Comparison of ENCODE assay signal across 24 mouse cellular contexts in the genomic region with DNA sequence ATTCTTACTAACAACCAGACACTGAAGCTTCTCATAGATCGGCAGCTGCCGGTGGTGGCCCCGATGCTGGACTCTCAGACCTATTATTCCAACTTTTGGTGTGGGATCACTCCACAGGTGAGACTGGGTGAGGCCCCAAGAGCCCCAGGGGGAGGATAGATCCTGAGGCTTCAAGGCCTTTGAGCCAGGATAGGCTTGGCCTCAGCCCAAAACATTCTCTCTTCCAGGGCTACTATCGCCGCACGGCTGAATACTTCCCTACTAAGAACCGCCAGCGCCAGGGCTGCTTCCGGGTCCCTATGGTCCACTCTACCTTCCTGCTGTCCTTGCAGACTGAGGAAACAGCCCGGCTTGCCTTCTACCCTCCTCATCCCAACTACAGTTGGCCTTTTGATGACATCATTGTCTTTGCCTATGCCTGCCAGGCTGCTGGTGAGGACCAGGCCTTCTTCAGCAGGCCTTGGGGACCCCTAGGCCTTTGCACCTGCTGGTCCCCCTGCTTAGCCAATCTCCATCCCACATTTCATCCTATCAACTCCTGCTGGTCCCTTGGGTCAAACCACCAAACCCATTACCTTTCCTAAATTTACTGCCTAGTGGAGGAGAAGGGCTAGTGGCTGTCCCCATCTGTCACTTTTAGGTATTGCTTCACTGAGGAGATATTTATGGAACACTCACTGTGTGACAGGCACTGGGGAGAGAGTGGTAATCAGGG. TPM values are rescaled to one million over a fixed set of nuclear protein-coding genes. Genes with fewer than 3 reads are reported as not detected.
DNase-seq lines count a peak whose midpoint lies in the region; TF ChIP-seq lines count a peak whose summit lies in the region.
"Had no signal": no experiment of that assay in that cellular context is flagged by ENCODE, and none has a peak within 500 bp of the region (broad histone marks: within the 10 kb centered on the region; RNA-seq: fewer than 3 reads in every experiment).

No protein-coding gene starts in this region.

- WGBS in cerebellum, adult 2 months, result 22% methylated on average over 10 of the region's 10 CpGs

- H3K27ac ChIP-seq in layer of hippocampus, adult 2 months, result peak overlapping the region; percentile 46; the same call in 1 of the 2 replicates
- peak overlapping the region; percentile 94 for H3K27ac ChIP-seq in cerebellum, adult 2 months (ENCODE audit: insufficient read depth, low read length)
- H3K27ac ChIP-seq: embryonic facial prominence, embryonic 13.5 days; forebrain, embryonic 12.5 days; hindbrain, embryonic 12.5 days; neural tube, embryonic 13.5 days had no signal

- H3K27me3 ChIP-seq in cerebellum, adult 2 months (ENCODE audit: control insufficient read depth, insufficient read depth, low read length), result no peaks in the 10 kb centered on the region
- H3K27me3 ChIP-seq: embryonic facial prominence, embryonic 13.5 days; heart, embryonic 12.5 days; hindbrain, embryonic 12.5 days; megakaryocyte, embryonic 14.5 days; neural tube, embryonic 13.5 days had no signal

- TF ChIP-seq CTCF in layer of hippocampus, adult 2 months (conservative IDR thresholded peaks at IDR 0.05), result 0 out of 2 replicates have a peak, but pooled peaks have one; percentile 8
- TF ChIP-seq CTCF in cerebellum, adult 2 months (IDR thresholded peaks at IDR 0.05; ENCODE audit: borderline replicate concordance, insufficient read depth, low read depth, low read length), result peak; percentile 8; the same call in 1 of the 2 replicates

- peak; percentile 32 for DNase-seq in adrenal gland, adult 2 months
- DNase-seq in adrenal gland, postnatal 4 days (ENCODE audit: low spot score in 2 of 2), result no peak
- DNase-seq in layer of hippocampus, adult 2 months (ENCODE audit: low spot score in 2 of 2), result no peak
- DNase-seq in layer of hippocampus, postnatal 10 days (ENCODE audit: low spot score in 2 of 2), result no peak
- DNase-seq in cerebellum, adult 2 months, result peak; percentile 76 to 80
- peak; percentile 75 to 81 for DNase-seq in cerebellum, postnatal 25 days
- DNase-seq in B cell, adult 2 months, result no peak
- no peak for DNase-seq in heart, postnatal 14 days
- DNase-seq: embryo, embryonic 11 days; gastrocnemius, postnatal 25 days; heart, adult 18-20 months; heart, postnatal 10 days; kidney, adult 2 months; kidney, postnatal 14 days; lung, adult 2 months; midbrain, embryonic 14.5 days; thymus, postnatal 14 days had no signal

- peaks cover 40% of the 10 kb centered on the region for H3K4me1 ChIP-seq in cerebellum, adult 2 months (ENCODE audit: control insufficient read depth, insufficient read depth, low read length)

- intact Hi-C loops in heart, postnatal 14 days (cut with DNase I), result no loop called here

- H3K4me3 ChIP-seq in layer of hippocampus, adult 2 months, result no peak overlapping the region
- no peak overlapping the region for H3K4me3 ChIP-seq in cerebellum, adult 2 months (replicated peaks; ENCODE audit: insufficient read depth, low read depth, low read length)
- H3K4me3 ChIP-seq: embryonic facial prominence, embryonic 13.5 days; forebrain, embryonic 12.5 days; heart, embryonic 12.5 days; hindbrain, embryonic 12.5 days; myocyte; neural tube, embryonic 13.5 days had no signal

- no peak for TF ChIP-seq POLR2A in cerebellum, adult 2 months (IDR thresholded peaks at IDR 0.05; ENCODE audit: borderline replicate concordance, insufficient read depth, low read length)

RNA-seq across cellular contexts. Expression of gene Cercam, which starts 3.8 kb away (rescaled TPM):
- 10 to 100 TPM in 1 of 2 experiments, 1 to 10 TPM in 1; 5.3 to 19.1 TPM for total RNA-seq in adrenal gland, adult 2 months (2021)
- 25.3 and 26.6 TPM in 2 replicates for polyA plus RNA-seq in adrenal gland, adult 2 months (2012; rRNA removed)
- total RNA-seq in adrenal gland, postnatal 4 days (2021), result 10 to 100 TPM; 28.3 to 34.4 TPM
- 1 to 10 TPM; 7.9 to 10.0 TPM for total RNA-seq in layer of hippocampus, adult 2 months (2021)
- 10 to 100 TPM; 11.9 to 15.0 TPM for total RNA-seq in layer of hippocampus, postnatal 10 days (2021)
- polyA plus RNA-seq in cerebellum, adult 2 months (2012; rRNA removed), result 30.4 and 38.2 TPM in 2 replicates
- total RNA-seq in heart, postnatal 14 days (2021), result 10 to 100 TPM in 1 of 2 experiments, 1 to 10 TPM in 1; 9.3 to 10.3 TPM

RNA-seq across cellular contexts. Expression of gene Odf2, which starts 16.3 kb away (rescaled TPM):
- total RNA-seq in adrenal gland, adult 2 months (2021), result 10 to 100 TPM; 32.8 to 35.7 TPM
- 27.8 and 29.6 TPM in 2 replicates for polyA plus RNA-seq in adrenal gland, adult 2 months (2012; rRNA removed)
- total RNA-seq in adrenal gland, postnatal 4 days (2021), result 10 to 100 TPM; 80.0 to 82.1 TPM
- 100 to 1,000 TPM; 113 to 127 TPM for total RNA-seq in layer of hippocampus, adult 2 months (2021)
- total RNA-seq in layer of hippocampus, postnatal 10 days (2021), result 100 to 1,000 TPM; 105 to 119 TPM
- 264 and 287 TPM in 2 replicates for polyA plus RNA-seq in cerebellum, adult 2 months (2012; rRNA removed)
- 10 to 100 TPM; 24.5 to 29.1 TPM for total RNA-seq in heart, postnatal 14 days (2021)

RNA-seq across cellular contexts. Expression of gene Urm1, which starts 52.9 kb away (rescaled TPM):
- 10 to 100 TPM; 34.0 to 42.8 TPM for total RNA-seq in adrenal gland, adult 2 months (2021)
- polyA plus RNA-seq in adrenal gland, adult 2 months (2012; rRNA removed), result 58.9 and 62.1 TPM in 2 replicates
- 10 to 100 TPM; 49.5 to 55.6 TPM for total RNA-seq in adrenal gland, postnatal 4 days (2021)
- total RNA-seq in layer of hippocampus, adult 2 months (2021), result 10 to 100 TPM; 43.0 to 48.7 TPM
- 10 to 100 TPM; 42.4 to 55.0 TPM for total RNA-seq in layer of hippocampus, postnatal 10 days (2021)
- polyA plus RNA-seq in cerebellum, adult 2 months (2012; rRNA removed), result 78.6 and 89.6 TPM in 2 replicates
- total RNA-seq in heart, postnatal 14 days (2021), result 10 to 100 TPM; 30.4 to 31.7 TPM

Comparison
In these comparisons a context has a peak if more than half of its experiments do, and no peak if none do; other contexts are left out.
1. DNase-seq: peak in adrenal gland, adult 2 months (single experiment), cerebellum, adult 2 months (2 of 2) and cerebellum, postnatal 25 days (2 of 2); none in adrenal gland, postnatal 4 days (0 of 2), layer of hippocampus, adult 2 months (0 of 2), layer of hippocampus, postnatal 10 days (0 of 2), B cell, adult 2 months (0 of 2) and heart, postnatal 14 days (0 of 2).